Mouse (Mus musculus): ENCODE results near the gene Sdk1. TPM values are rescaled to one million over a fixed set of nuclear protein-coding genes. Genes with fewer than 3 reads are reported as not detected.

The Sdk1 gene
- polyA plus RNA-seq, 1 experiment: 4.0 TPM

GRCm38 (mm10) chr5:141693716-141694115 is 452.4 kb downstream of the Sdk1 start:
- no peak overlapping the region for H3K27ac ChIP-seq (ENCODE audit: control insufficient read depth, insufficient read depth, low read depth, low read length)
- H3K36me3 ChIP-seq (ENCODE audit: control insufficient read depth, insufficient read depth, low read length): no peaks in the 10 kb centered on the region
- no peak for TF ChIP-seq CTCF (IDR thresholded peaks at IDR 0.05; ENCODE audit: control insufficient read depth, insufficient read depth, insufficient replicate concordance, low read depth, low read length)
- no peak for TF ChIP-seq POLR2A (IDR thresholded peaks at IDR 0.05; ENCODE audit: control insufficient read depth, low read depth, low read length)
- no peaks in the 10 kb centered on the region for H3K4me1 ChIP-seq (ENCODE audit: control insufficient read depth, insufficient read depth, low read length)
- H3K27me3 ChIP-seq (ENCODE audit: control insufficient read depth, insufficient read depth, low read length): no peaks in the 10 kb centered on the region
- no peak overlapping the region for H3K4me3 ChIP-seq (ENCODE audit: control insufficient read depth, low read depth, low read length)

- no peaks in the 10 kb centered on the region for H3K27me3 ChIP-seq (ENCODE audit: control insufficient read depth, insufficient read depth, low read length)
- no peaks in the 10 kb centered on the region for H3K36me3 ChIP-seq (ENCODE audit: control insufficient read depth, insufficient read depth, low read length)
- H3K27ac ChIP-seq (ENCODE audit: control insufficient read depth, insufficient read depth, low read depth, low read length): no peak overlapping the region
- H3K4me3 ChIP-seq (ENCODE audit: control insufficient read depth, low read depth, low read length): no peak overlapping the region
- no peak for TF ChIP-seq CTCF (IDR thresholded peaks at IDR 0.05; ENCODE audit: control insufficient read depth, insufficient read depth, insufficient replicate concordance, low read depth, low read length)
- no peak for TF ChIP-seq POLR2A (IDR thresholded peaks at IDR 0.05; ENCODE audit: control insufficient read depth, low read depth, low read length)
- no peaks in the 10 kb centered on the region for H3K4me1 ChIP-seq (ENCODE audit: control insufficient read depth, insufficient read depth, low read length)
Observed at GRCm38 (mm10) chr5:141694901-141695300, 453.6 kb downstream of the Sdk1 start.

GRCm38 (mm10) chr5:141698406-141698805 is 457.1 kb downstream of the Sdk1 start:
- Histone ChIP-seq H3K27ac (ENCODE audit: control insufficient read depth, insufficient read depth, low read depth, low read length) (no peak overlapping the region), H3K27me3 (ENCODE audit: control insufficient read depth, insufficient read depth, low read length) (no peaks in the 10 kb centered on the region), H3K4me1 (ENCODE audit: control insufficient read depth, insufficient read depth, low read length) (no peaks in the 10 kb centered on the region), H3K4me3 (ENCODE audit: control insufficient read depth, low read depth, low read length) (no peak overlapping the region), H3K36me3 (ENCODE audit: control insufficient read depth, insufficient read depth, low read length) (no peaks in the 10 kb centered on the region)
- TF ChIP-seq POLR2A (IDR thresholded peaks at IDR 0.05; ENCODE audit: control insufficient read depth, low read depth, low read length) (no peak), CTCF (IDR thresholded peaks at IDR 0.05; ENCODE audit: control insufficient read depth, insufficient read depth, insufficient replicate concordance, low read depth, low read length) (no peak)

- Histone ChIP-seq H3K4me1 (ENCODE audit: control insufficient read depth, insufficient read depth, low read length) (peaks cover 3% of the 10 kb centered on the region; the same call in 1 of the 2 replicates), H3K4me3 (ENCODE audit: control insufficient read depth, low read depth, low read length) (no peak overlapping the region), H3K27ac (ENCODE audit: control insufficient read depth, insufficient read depth, low read depth, low read length) (no peak overlapping the region), H3K27me3 (ENCODE audit: control insufficient read depth, insufficient read depth, low read length) (no peaks in the 10 kb centered on the region), H3K36me3 (ENCODE audit: control insufficient read depth, insufficient read depth, low read length) (no peaks in the 10 kb centered on the region)
- TF ChIP-seq CTCF (IDR thresholded peaks at IDR 0.05; ENCODE audit: control insufficient read depth, insufficient read depth, insufficient replicate concordance, low read depth, low read length): no peak
- TF ChIP-seq POLR2A (IDR thresholded peaks at IDR 0.05; ENCODE audit: control insufficient read depth, low read depth, low read length): no peak
Observed at GRCm38 (mm10) chr5:141720751-141721150, 479.5 kb downstream of the Sdk1 start.

GRCm38 (mm10) chr5:141727968-141728367 is 486.7 kb downstream of the Sdk1 start:
- Histone ChIP-seq H3K27me3 (ENCODE audit: control insufficient read depth, insufficient read depth, low read length) (no peaks in the 10 kb centered on the region), H3K36me3 (ENCODE audit: control insufficient read depth, insufficient read depth, low read length) (no peaks in the 10 kb centered on the region), H3K27ac (ENCODE audit: control insufficient read depth, insufficient read depth, low read depth, low read length) (no peak overlapping the region), H3K4me1 (ENCODE audit: control insufficient read depth, insufficient read depth, low read length) (peaks cover 3% of the 10 kb centered on the region; the same call in 1 of the 2 replicates), H3K4me3 (ENCODE audit: control insufficient read depth, low read depth, low read length) (no peak overlapping the region)
- no peak for TF ChIP-seq POLR2A (IDR thresholded peaks at IDR 0.05; ENCODE audit: control insufficient read depth, low read depth, low read length)
- TF ChIP-seq CTCF (IDR thresholded peaks at IDR 0.05; ENCODE audit: control insufficient read depth, insufficient read depth, insufficient replicate concordance, low read depth, low read length): no peak; the same call in 1 of the 2 replicates

GRCm38 (mm10) chr5:141730006-141730405 is 488.7 kb downstream of the Sdk1 start:
- Histone ChIP-seq H3K27me3 (ENCODE audit: control insufficient read depth, insufficient read depth, low read length) (no peaks in the 10 kb centered on the region), H3K27ac (ENCODE audit: control insufficient read depth, insufficient read depth, low read depth, low read length) (no peak overlapping the region), H3K4me3 (ENCODE audit: control insufficient read depth, low read depth, low read length) (no peak overlapping the region), H3K4me1 (ENCODE audit: control insufficient read depth, insufficient read depth, low read length) (no peaks in the 10 kb centered on the region), H3K36me3 (ENCODE audit: control insufficient read depth, insufficient read depth, low read length) (no peaks in the 10 kb centered on the region)
- TF ChIP-seq POLR2A (IDR thresholded peaks at IDR 0.05; ENCODE audit: control insufficient read depth, low read depth, low read length) (no peak), CTCF (IDR thresholded peaks at IDR 0.05; ENCODE audit: control insufficient read depth, insufficient read depth, insufficient replicate concordance, low read depth, low read length) (no peak)

- TF ChIP-seq CTCF (IDR thresholded peaks at IDR 0.05; ENCODE audit: control insufficient read depth, insufficient read depth, insufficient replicate concordance, low read depth, low read length) (peak; percentile 45; the same call in 1 of the 2 replicates), POLR2A (IDR thresholded peaks at IDR 0.05; ENCODE audit: control insufficient read depth, low read depth, low read length) (no peak)
- Histone ChIP-seq H3K27ac (ENCODE audit: control insufficient read depth, insufficient read depth, low read depth, low read length) (no peak overlapping the region), H3K27me3 (ENCODE audit: control insufficient read depth, insufficient read depth, low read length) (no peaks in the 10 kb centered on the region), H3K36me3 (ENCODE audit: control insufficient read depth, insufficient read depth, low read length) (no peaks in the 10 kb centered on the region), H3K4me1 (ENCODE audit: control insufficient read depth, insufficient read depth, low read length) (no peaks in the 10 kb centered on the region), H3K4me3 (ENCODE audit: control insufficient read depth, low read depth, low read length) (no peak overlapping the region)
Observed at GRCm38 (mm10) chr5:141738725-141739124, 497.4 kb downstream of the Sdk1 start.

- H3K4me3 ChIP-seq (ENCODE audit: control insufficient read depth, low read depth, low read length): no peak overlapping the region
- no peak overlapping the region for H3K27ac ChIP-seq (ENCODE audit: control insufficient read depth, insufficient read depth, low read depth, low read length)
- H3K4me1 ChIP-seq (ENCODE audit: control insufficient read depth, insufficient read depth, low read length): no peaks in the 10 kb centered on the region
- no peaks in the 10 kb centered on the region for H3K27me3 ChIP-seq (ENCODE audit: control insufficient read depth, insufficient read depth, low read length)
- H3K36me3 ChIP-seq (ENCODE audit: control insufficient read depth, insufficient read depth, low read length): no peaks in the 10 kb centered on the region
- TF ChIP-seq CTCF (IDR thresholded peaks at IDR 0.05; ENCODE audit: control insufficient read depth, insufficient read depth, insufficient replicate concordance, low read depth, low read length) (no peak), POLR2A (IDR thresholded peaks at IDR 0.05; ENCODE audit: control insufficient read depth, low read depth, low read length) (no peak)
Observed at GRCm38 (mm10) chr5:141748793-141749192, 507.5 kb downstream of the Sdk1 start.

Data from testis, adult 2 months (tissue).